Mouse (Mus musculus) mature B cell (primary cell): ENCODE results near the gene Exoc1.

Source experiments
- in situ Hi-C: fragments of 300-500 bp; cut with MboI; formaldehyde crosslinking; loops from 2 replicates; pipeline ENCODE4 v1.14.3; 2019

The Exoc1 gene

GRCm38 (mm10) chr5:76591885-76592284 is 62.8 kb downstream of the Exoc1 start:
- in situ Hi-C loops: loop anchor here (25.0 kb wide), 1 partner anchor 720 kb away; the partner anchor contains the start of genes Noa1 and Polr2b

- in situ Hi-C loops: no loop called here
These were observed 80.7 kb downstream of the Exoc1 start for GRCm38 (mm10) chr5:76609702-76610370.

- in situ Hi-C loops: no loop called here
These were observed 83.9 kb downstream of the Exoc1 start for GRCm38 (mm10) chr5:76612867-76613499.

GRCm38 (mm10) chr5:76615276-76615675 is 86.2 kb downstream of the Exoc1 start:
- in situ Hi-C loops: no loop called here

- in situ Hi-C loops: no loop called here
These were observed 87.2 kb downstream of the Exoc1 start for GRCm38 (mm10) chr5:76616196-76616747.

- in situ Hi-C loops: no loop called here
These were observed 89.6 kb downstream of the Exoc1 start for GRCm38 (mm10) chr5:76618750-76619149.
